21 mouse cellular contexts compared by ENCODE assay signal in genomic region chr19:31780222-31780621, GRCm38 (mm10).
"Had no signal": no experiment of that assay in that cellular context is flagged by ENCODE, and none has a peak within 500 bp of the region (broad histone marks: within the 10 kb centered on the region; RNA-seq: fewer than 3 reads in every experiment).

No protein-coding gene starts in this region.

- H3K4me3 ChIP-seq: limb, embryonic 12.5 days; limb, embryonic 15.5 days; neural tube, embryonic 12.5 days; neural tube, embryonic 15.5 days had no signal

- H3K9me3 ChIP-seq: limb, embryonic 12.5 days; limb, embryonic 15.5 days; neural tube, embryonic 12.5 days; neural tube, embryonic 15.5 days had no signal

- H3K27me3 ChIP-seq: limb, embryonic 12.5 days; limb, embryonic 15.5 days; neural tube, embryonic 12.5 days; neural tube, embryonic 15.5 days had no signal

- H3K4me1 ChIP-seq: limb, embryonic 12.5 days; limb, embryonic 15.5 days; neural tube, embryonic 12.5 days; neural tube, embryonic 15.5 days had no signal

- ATAC-seq: intestine, postnatal 0 days; lung, postnatal 0 days had no signal

- H3K4me2 ChIP-seq: limb, embryonic 12.5 days; limb, embryonic 15.5 days; lung, embryonic 14.5 days; midbrain, embryonic 11.5 days; neural tube, embryonic 12.5 days; neural tube, embryonic 15.5 days had no signal

- H3K36me3 ChIP-seq: limb, embryonic 12.5 days; limb, embryonic 15.5 days; neural tube, embryonic 12.5 days; neural tube, embryonic 15.5 days had no signal

- H3K9ac ChIP-seq: limb, embryonic 12.5 days; limb, embryonic 15.5 days; lung, embryonic 14.5 days; neural tube, embryonic 12.5 days; neural tube, embryonic 15.5 days had no signal

- DNase-seq: kidney, adult 2 months; kidney, postnatal 25 days; left cerebral cortex, postnatal 4 days; lung, embryonic 14.5 days; midbrain, embryonic 14.5 days; right cerebral cortex, adult 18-20 months; right cerebral cortex, postnatal 14 days; right cerebral cortex, postnatal 4 days; thymus, adult 2 months; thymus, postnatal 14 days; thymus, postnatal 4 days had no signal

- H3K27ac ChIP-seq: kidney, postnatal 0 days; limb, embryonic 12.5 days; limb, embryonic 15.5 days; macrophage; neural tube, embryonic 12.5 days; neural tube, embryonic 15.5 days; stomach, postnatal 0 days had no signal
